Mouse (Mus musculus) MEL (cell line): ENCODE results near the gene Fbxo3. TPM values are rescaled to one million over a fixed set of nuclear protein-coding genes. Genes with fewer than 3 reads are reported as not detected.
"Not testable (repeated sequence)": the region's sequence is repeated elsewhere in the genome, so short reads cannot be mapped to it uniquely, and the experiment has no call there.

ENCODE experiments used
- DNase-seq: peaks from one replicate; pipeline ENCODE4 v3.0.0; 2011; ENCODE audit warnings: low read depth, low spot score
- H3K27ac ChIP-seq: 2 replicates; pipeline ENCODE4 v1.5.1; 2012; ENCODE audit warnings: low read depth, mild to moderate bottlenecking, control low read depth, low read length, moderate library complexity; ENCODE audit not compliant: control insufficient read depth
- H3K27me3 ChIP-seq, 2 experiments: fragments of 150-350 bp in 1 of 2; sonication (generic) in 1 of 2; 2 replicates each; pipeline ENCODE4 v1.6.1; 2012; ENCODE audit warnings: low read length in 2 of 2, mild to moderate bottlenecking in 2 of 2, improper control_type of control experiment in 1 of 2, moderate library complexity in 1 of 2; ENCODE audit not compliant: insufficient read depth in 2 of 2, control insufficient read depth in 1 of 2
- H3K36me3 ChIP-seq, 2 experiments: 2 replicates each; pipeline ENCODE4 v1.6.1; 2012 to 2014; ENCODE audit warnings: low read length in 2 of 2, improper control_type of control experiment in 1 of 2, inconsistent platforms in 1 of 2, mild to moderate bottlenecking in 1 of 2; ENCODE audit not compliant: insufficient read depth in 2 of 2, control insufficient read depth in 1 of 2
- H3K4me1 ChIP-seq, 2 experiments: fragments of 150-350 bp in 1 of 2; sonication (generic) in 1 of 2; 2 replicates each; pipeline ENCODE4 v1.6.1; 2012; ENCODE audit warnings: low read length in 2 of 2, improper control_type of control experiment in 1 of 2, mild to moderate bottlenecking in 1 of 2; ENCODE audit not compliant: insufficient read depth in 2 of 2, control insufficient read depth in 1 of 2
- H3K4me3 ChIP-seq, 2 experiments: fragments of 150-350 bp in 1 of 2; sonication (generic) in 1 of 2; 2 replicates each; pipeline ENCODE4 v1.5.1; 2012; ENCODE audit warnings: low read depth in 2 of 2, low read length in 2 of 2, mild to moderate bottlenecking in 2 of 2, moderate library complexity in 2 of 2, control low read depth in 1 of 2, improper control_type of control experiment in 1 of 2; ENCODE audit not compliant: control insufficient read depth in 1 of 2, insufficient read depth in 1 of 2
- H3K79me2 ChIP-seq: 2 replicates; pipeline ENCODE4 v1.6.1; 2012; ENCODE audit warnings: mild to moderate bottlenecking, low read length, moderate library complexity; ENCODE audit not compliant: control insufficient read depth, poor library complexity, insufficient read depth
- H3K9ac ChIP-seq: 2 replicates; pipeline ENCODE4 v1.6.1; 2012; ENCODE audit warnings: low read depth, mild to moderate bottlenecking, control low read depth, low read length, moderate library complexity; ENCODE audit not compliant: control insufficient read depth, poor library complexity, severe bottlenecking
- H3K9me3 ChIP-seq: fragments of 150-350 bp; sonication (generic); replicated peaks from 2 replicates; pipeline ENCODE4 v1.6.1; 2012; ENCODE audit warnings: mild to moderate bottlenecking, low read length, improper control_type of control experiment, moderate library complexity; ENCODE audit not compliant: insufficient read depth
- CHD2 ChIP-seq: IDR thresholded peaks from 2 replicates; pipeline ENCODE4 v1.6.1; 2011; ENCODE audit warnings: low read length, improper control_type of control experiment
- CTCF ChIP-seq, 3 experiments: IDR thresholded peaks in 2 of 3; conservative IDR thresholded peaks in 1 of 3; 2 replicates each; pipeline ENCODE4 v1.5.1; 2011 to 2012; ENCODE audit warnings: low read length in 3 of 3, low read depth in 2 of 3, mild to moderate bottlenecking in 2 of 3, improper control_type of control experiment in 1 of 3, inconsistent platforms in 1 of 3, mixed read lengths in 1 of 3, moderate library complexity in 1 of 3; ENCODE audit not compliant: control insufficient read depth in 1 of 3, insufficient read depth in 1 of 3, poor library complexity in 1 of 3, severe bottlenecking in 1 of 3
- E2F4 ChIP-seq: IDR thresholded peaks from 2 replicates; pipeline ENCODE4 v1.6.1; 2011; ENCODE audit warnings: low read depth, low read length, improper control_type of control experiment, borderline replicate concordance
- ELF1 ChIP-seq: IDR thresholded peaks from 2 replicates; pipeline ENCODE4 v1.6.1; 2014; ENCODE audit warnings: low read depth, mild to moderate bottlenecking, inconsistent platforms, low read length, improper control_type of control experiment, moderate library complexity
- GABPA ChIP-seq: IDR thresholded peaks from 2 replicates; pipeline ENCODE4 v1.6.1; 2012; ENCODE audit warnings: low read depth, mild to moderate bottlenecking, inconsistent platforms, low read length, improper control_type of control experiment, moderate library complexity
- HCFC1 ChIP-seq: IDR thresholded peaks from 2 replicates; pipeline ENCODE4 v1.6.1; 2012; ENCODE audit warnings: low read depth, mild to moderate bottlenecking, inconsistent platforms, low read length, improper control_type of control experiment, moderate library complexity
- KAT2A ChIP-seq: conservative IDR thresholded peaks from 2 replicates; pipeline ENCODE4 v1.6.1; 2012; ENCODE audit warnings: low read depth, low read length, improper control_type of control experiment, inconsistent platforms
- MAZ ChIP-seq: IDR thresholded peaks from 2 replicates; pipeline ENCODE4 v1.6.1; 2012; ENCODE audit warnings: low read depth, mild to moderate bottlenecking, inconsistent platforms, low read length, improper control_type of control experiment
- NELFE ChIP-seq: IDR thresholded peaks from 2 replicates; pipeline ENCODE4 v1.6.1; 2011; ENCODE audit warnings: low read depth, low read length, improper control_type of control experiment
- NRF1 ChIP-seq: IDR thresholded peaks from 2 replicates; pipeline ENCODE4 v1.6.1; 2014; ENCODE audit warnings: low read depth, mild to moderate bottlenecking, inconsistent platforms, low read length, improper control_type of control experiment, moderate library complexity; ENCODE audit not compliant: poor library complexity, insufficient read depth, severe bottlenecking
- POLR2AphosphoS2 ChIP-seq: IDR thresholded peaks from 2 replicates; pipeline ENCODE4 v1.6.1; 2011; ENCODE audit warnings: low read length, improper control_type of control experiment
- RAD21 ChIP-seq: IDR thresholded peaks from 2 replicates; pipeline ENCODE4 v1.6.1; 2011; ENCODE audit warnings: mild to moderate bottlenecking, low read depth, low read length, improper control_type of control experiment
- RCOR1 ChIP-seq: IDR thresholded peaks from 2 replicates; pipeline ENCODE4 v1.6.1; 2012; ENCODE audit warnings: low read depth, mild to moderate bottlenecking, inconsistent platforms, low read length, improper control_type of control experiment
- SIN3A ChIP-seq: IDR thresholded peaks from 2 replicates; pipeline ENCODE4 v1.6.1; 2012; ENCODE audit warnings: low read length, improper control_type of control experiment, inconsistent platforms
- SMC3 ChIP-seq: IDR thresholded peaks from 2 replicates; pipeline ENCODE4 v1.6.1; 2011; ENCODE audit warnings: low read depth, low read length, improper control_type of control experiment
- TAL1 ChIP-seq: IDR thresholded peaks from 2 replicates; pipeline ENCODE4 v1.6.1; 2012; ENCODE audit warnings: mild to moderate bottlenecking, inconsistent platforms, low read length, moderate library complexity, mixed read lengths
- USF1 ChIP-seq: IDR thresholded peaks from 2 replicates; pipeline ENCODE4 v1.6.1; 2014; ENCODE audit warnings: low read depth, mild to moderate bottlenecking, inconsistent platforms, low read length, improper control_type of control experiment, moderate library complexity
- USF2 ChIP-seq, 2 experiments: IDR thresholded peaks; 2 replicates each; pipeline ENCODE4 v1.6.1; 2011 to 2012; ENCODE audit warnings: improper control_type of control experiment in 2 of 2, low read length in 2 of 2, borderline replicate concordance in 1 of 2, inconsistent platforms in 1 of 2, low read depth in 1 of 2, mild to moderate bottlenecking in 1 of 2; ENCODE audit not compliant: insufficient read depth in 1 of 2
- ZKSCAN1 ChIP-seq: IDR thresholded peaks from 2 replicates; pipeline ENCODE4 v1.6.1; 2012; ENCODE audit warnings: low read depth, mild to moderate bottlenecking, inconsistent platforms, low read length, improper control_type of control experiment, moderate library complexity
- ZMIZ1 ChIP-seq: IDR thresholded peaks from 2 replicates; pipeline ENCODE4 v1.6.1; 2012; ENCODE audit warnings: low read depth, mild to moderate bottlenecking, inconsistent platforms, low read length, improper control_type of control experiment, moderate library complexity
- polyA plus RNA-seq, 2 experiments: library from polyadenylated mRNA; stranded (reverse) in 1 of 2; unstranded in 1 of 2; fragments of >175 nt in 1 of 2; fragments of >200 nt in 1 of 2; gene quantifications; 2 replicates each; pipeline versions ENCODE4 v1.2.1 to v1.2.4; 2012; ENCODE audit warnings: low replicate concordance in 2 of 2, low read depth in 1 of 2; ENCODE audit not compliant: insufficient read length in 2 of 2, insufficient read depth in 1 of 2, missing spikeins in 1 of 2
- total RNA-seq: library from RNA; depleted of rRNA; stranded (reverse); fragments of 300-350 nt; gene quantifications from 2 replicates; pipeline ENCODE4 v1.2.3, GENCODE M21; 2012

The Fbxo3 gene
- total and polyA plus RNA-seq, 3 experiments: 30.9 to 55.4 (median 41.9) TPM

- no peaks in the 10 kb centered on the region for H3K36me3 ChIP-seq
- no peak for DNase-seq
- H3K9me3 ChIP-seq: no peaks in the 10 kb centered on the region
- no peak overlapping the region for H3K9ac ChIP-seq
- H3K27me3 ChIP-seq: peaks cover 6 to 16% of the 10 kb centered on the region in 2 experiments
- H3K4me1 ChIP-seq: no peaks in the 10 kb centered on the region
- no peak for TF ChIP-seq NRF1
- no peak for TF ChIP-seq GABPA
- no peak for TF ChIP-seq ZMIZ1
- TF ChIP-seq POLR2AphosphoS2: no peak
- no peak for TF ChIP-seq RCOR1
- TF ChIP-seq USF2 (IDR thresholded peaks at IDR 0.05; ENCODE audit: borderline replicate concordance in 1 of 2, insufficient read depth in 1 of 2, low read depth in 1 of 2, low read length in 2 of 2): no peak
- TF ChIP-seq KAT2A: no peak
- TF ChIP-seq ELF1: no peak
- TF ChIP-seq CHD2: no peak
- TF ChIP-seq SMC3: no peak
- TF ChIP-seq CTCF (IDR thresholded peaks at IDR 0.05 in 2 of 3, conservative IDR thresholded peaks at IDR 0.05 in 1 of 3; ENCODE audit: control insufficient read depth in 1 of 3, insufficient read depth in 1 of 3, low read depth in 2 of 3, low read length in 3 of 3, poor library complexity in 1 of 3, severe bottlenecking in 1 of 3): no peak
- no peak for TF ChIP-seq TAL1
- TF ChIP-seq NELFE: no peak
- no peak for TF ChIP-seq USF1
- no peak for TF ChIP-seq ZKSCAN1
- TF ChIP-seq SIN3A: no peak
- TF ChIP-seq E2F4: no peak
- TF ChIP-seq RAD21: no peak
- TF ChIP-seq HCFC1: no peak
- TF ChIP-seq MAZ: no peak
- H3K4me3 ChIP-seq: no peak overlapping the region
- H3K79me2 ChIP-seq: no peaks in the 10 kb centered on the region
- H3K27ac ChIP-seq: no peak overlapping the region
These were observed 19.6 kb upstream of the Fbxo3 start for GRCm38 (mm10) chr2:104007793-104008519.

- not testable (repeated sequence) for H3K9ac ChIP-seq, H3K4me3 ChIP-seq, H3K36me3 ChIP-seq, DNase-seq, H3K9me3 ChIP-seq, H3K27ac ChIP-seq, H3K79me2 ChIP-seq, H3K4me1 ChIP-seq
- peaks cover 6 to 16% of the 10 kb centered on the region in 2 experiments for H3K27me3 ChIP-seq
These were observed 18.7 kb upstream of the Fbxo3 start for GRCm38 (mm10) chr2:104008853-104009252.
